Mouse (Mus musculus) spleen, adult 2 months (tissue): Measurements from ENCODE around the gene Dnajc16.

ENCODE experiments used
- CTCF ChIP-seq: fragments of 200-500 bp; IDR thresholded peaks from 2 replicates; pipeline ENCODE4 v1.5.1; 2011; ENCODE audit warnings: mild to moderate bottlenecking, inconsistent platforms; ENCODE audit not compliant: insufficient read depth, insufficient read length, insufficient replicate concordance; ENCODE audit errors: extremely low read depth
- POLR2A ChIP-seq: fragments of 200-500 bp; IDR thresholded peaks from 2 replicates; pipeline ENCODE4 v1.6.1; 2011; ENCODE audit warnings: low read depth, low read length, inconsistent platforms

DNA sequence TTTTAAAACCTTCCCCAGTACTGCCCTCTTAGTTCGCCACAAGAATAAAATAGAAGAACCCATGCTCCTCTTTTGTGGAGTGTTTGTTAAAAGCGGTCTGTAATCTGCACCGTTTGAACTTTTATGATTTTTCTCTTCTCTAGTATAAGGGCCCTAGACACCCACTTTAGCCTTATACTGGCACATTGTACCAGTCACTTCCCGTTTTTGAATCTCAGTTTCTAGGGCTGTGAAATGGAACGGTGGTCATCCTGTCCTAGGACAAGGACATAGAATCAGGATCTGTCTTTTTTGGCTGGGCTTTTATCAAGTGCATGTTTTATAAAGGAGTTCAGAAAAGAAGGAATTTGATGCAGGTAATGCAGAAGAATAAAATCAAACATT is 3.4 kb upstream of the Dnajc16 start:
- no peak for TF ChIP-seq CTCF
- TF ChIP-seq POLR2A = no peak
